Mouse (Mus musculus): ENCODE data around the gene Zic4. TPM values are rescaled to one million over a fixed set of nuclear protein-coding genes. Genes with fewer than 3 reads are reported as not detected.

Zic4 gene
- polyA plus RNA-seq, 1 experiment from 2014 or later: not detected

DNA sequence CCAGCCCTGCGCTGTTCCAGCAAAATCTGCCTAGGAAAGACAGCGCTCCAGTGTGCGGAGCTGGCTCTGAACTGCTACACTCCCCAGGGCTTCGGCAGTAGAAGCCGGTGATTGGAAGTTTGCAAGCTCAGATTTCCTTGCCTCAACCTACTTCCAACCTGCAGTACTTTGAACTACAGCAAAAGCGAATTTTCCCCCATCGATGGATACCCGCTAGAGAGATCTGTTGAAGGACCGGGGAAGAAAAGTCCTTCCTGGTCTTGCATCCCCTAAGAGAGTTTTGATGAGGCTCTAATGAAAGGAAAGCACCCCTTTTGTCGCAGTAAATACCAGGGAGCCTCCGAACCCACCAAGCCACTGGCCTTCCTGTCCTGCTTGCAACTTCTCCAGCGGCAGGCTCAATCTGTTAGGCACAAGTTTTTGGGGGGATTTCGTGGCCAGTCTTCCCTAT lies 10.2 kb upstream of the Zic4 start:
- WGBS: under 1% methylated on average over 13 of the region's 13 CpGs
- no peak overlapping the region for H3K4me2 ChIP-seq (ENCODE audit: low read length)

DNA sequence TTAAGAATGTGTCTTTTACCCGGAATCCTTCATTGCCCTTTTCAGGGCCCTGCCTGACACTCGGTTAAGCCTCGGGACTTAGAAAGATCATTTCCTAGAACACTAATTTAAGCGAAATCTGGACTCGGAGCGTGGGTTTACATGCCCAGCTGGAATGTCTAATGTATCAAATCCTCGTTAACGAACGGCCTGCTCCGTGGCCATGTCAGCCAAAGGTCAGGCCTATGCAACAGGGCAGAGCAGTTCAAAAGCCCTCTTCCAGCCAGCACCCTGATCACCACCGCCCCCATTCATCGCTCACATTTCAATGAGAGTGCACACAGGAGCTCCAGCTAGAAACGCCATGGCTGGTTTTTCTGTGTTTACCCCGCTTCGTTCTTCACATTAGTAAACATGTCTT lies 9.4 kb upstream of the Zic4 start:
- Histone ChIP-seq H3K4me3 (replicated peaks; ENCODE audit: low read depth, low read length) (no peak overlapping the region), H3K36me3 (ENCODE audit: insufficient read depth, low read length) (no peaks in the 10 kb centered on the region), H3K4me2 (ENCODE audit: low read length) (no peak overlapping the region), H3K27me3 (ENCODE audit: insufficient read depth, low read length) (peaks cover 78% of the 10 kb centered on the region), H3K4me1 (replicated peaks; ENCODE audit: insufficient read depth, low read length) (no peaks in the 10 kb centered on the region), H3K27ac (no peak overlapping the region), H3K9me3 (replicated peaks; ENCODE audit: low read length) (no peaks in the 10 kb centered on the region), H3K9ac (ENCODE audit: low read depth, low read length) (no peak overlapping the region)
- WGBS: 3% methylated on average over 15 of the region's 15 CpGs
- ATAC-seq (replicated peaks; ENCODE audit: low FRiP score, low read depth) (no peak), DNase-seq (ENCODE audit: low spot score) (no peak)
- no peak for TF ChIP-seq CTCF (IDR thresholded peaks at IDR 0.05; ENCODE audit: low read depth)

More for the DNA sequence above, 10.2 kb upstream of the Zic4 start:
- H3K27ac ChIP-seq: no peak overlapping the region
- DNase-seq (ENCODE audit: low spot score) (no peak), ATAC-seq (replicated peaks; ENCODE audit: low FRiP score, low read depth) (no peak)
- H3K9ac ChIP-seq (ENCODE audit: low read depth, low read length): no peak overlapping the region
- H3K27me3 ChIP-seq (ENCODE audit: insufficient read depth, low read length): peaks cover 75% of the 10 kb centered on the region
- no peaks in the 10 kb centered on the region for H3K9me3 ChIP-seq (replicated peaks; ENCODE audit: low read length)
- H3K4me3 ChIP-seq (replicated peaks; ENCODE audit: low read depth, low read length): no peak overlapping the region
- no peak for TF ChIP-seq CTCF (IDR thresholded peaks at IDR 0.05; ENCODE audit: low read depth)
- H3K36me3 ChIP-seq (ENCODE audit: insufficient read depth, low read length): no peaks in the 10 kb centered on the region
- H3K4me1 ChIP-seq (replicated peaks; ENCODE audit: insufficient read depth, low read length): no peaks in the 10 kb centered on the region

DNA sequence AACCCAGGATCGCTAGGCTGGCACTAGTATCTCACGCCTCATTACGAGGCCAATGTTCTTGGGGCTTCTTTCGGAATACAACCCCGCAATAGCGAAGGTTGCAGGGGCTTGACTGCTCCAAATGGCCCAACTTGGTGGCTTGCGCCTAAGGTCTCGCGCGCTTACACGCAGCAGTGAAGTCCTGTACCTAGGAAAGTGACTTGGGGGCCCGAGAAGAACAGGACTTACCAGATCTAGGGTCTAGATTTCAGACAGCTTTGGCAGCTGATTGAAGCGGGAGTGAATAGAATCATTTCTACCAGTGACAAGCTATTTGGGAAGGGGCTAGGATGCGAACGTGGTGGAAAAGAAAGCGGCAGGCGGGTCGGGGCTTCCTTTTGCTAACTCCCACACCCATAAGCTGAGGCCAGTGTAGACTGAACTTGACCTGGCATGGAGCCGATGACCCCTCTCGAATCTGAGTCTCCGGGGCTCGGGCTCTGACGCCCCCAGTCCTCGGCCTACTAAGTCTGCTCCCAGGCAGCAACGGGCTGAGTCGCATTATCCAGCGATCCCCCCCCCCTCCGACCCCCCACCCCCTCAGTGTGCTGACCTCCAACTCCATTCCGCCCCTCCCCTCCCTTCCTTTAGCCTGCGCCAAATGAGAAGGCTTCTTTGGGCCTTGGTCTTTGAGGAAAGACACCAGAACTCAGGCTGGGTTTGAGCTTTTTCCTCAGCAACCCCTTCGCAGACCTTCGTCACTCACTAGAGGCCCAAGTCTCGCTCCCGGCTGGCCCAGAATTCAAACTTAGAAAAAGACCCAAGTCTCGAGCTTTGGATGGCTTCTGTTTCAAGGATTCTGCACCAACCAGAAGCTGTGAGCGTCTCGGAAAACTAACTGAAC lies 8.4 kb upstream of the Zic4 start:
- Histone ChIP-seq H3K27me3 (ENCODE audit: insufficient read depth, low read length) (peaks cover 82% of the 10 kb centered on the region), H3K36me3 (ENCODE audit: insufficient read depth, low read length) (no peaks in the 10 kb centered on the region), H3K4me2 (ENCODE audit: low read length) (no peak overlapping the region), H3K9ac (ENCODE audit: low read depth, low read length) (no peak overlapping the region), H3K4me3 (replicated peaks; ENCODE audit: low read depth, low read length) (no peak overlapping the region), H3K4me1 (replicated peaks; ENCODE audit: insufficient read depth, low read length) (no peaks in the 10 kb centered on the region), H3K9me3 (replicated peaks; ENCODE audit: low read length) (no peaks in the 10 kb centered on the region), H3K27ac (no peak overlapping the region)
- DNase-seq (ENCODE audit: low spot score) (no peak), ATAC-seq (replicated peaks; ENCODE audit: low FRiP score, low read depth) (no peak)
- no peak for TF ChIP-seq CTCF (IDR thresholded peaks at IDR 0.05; ENCODE audit: low read depth)
- 2% methylated on average over 37 of the region's 37 CpGs for WGBS

DNA sequence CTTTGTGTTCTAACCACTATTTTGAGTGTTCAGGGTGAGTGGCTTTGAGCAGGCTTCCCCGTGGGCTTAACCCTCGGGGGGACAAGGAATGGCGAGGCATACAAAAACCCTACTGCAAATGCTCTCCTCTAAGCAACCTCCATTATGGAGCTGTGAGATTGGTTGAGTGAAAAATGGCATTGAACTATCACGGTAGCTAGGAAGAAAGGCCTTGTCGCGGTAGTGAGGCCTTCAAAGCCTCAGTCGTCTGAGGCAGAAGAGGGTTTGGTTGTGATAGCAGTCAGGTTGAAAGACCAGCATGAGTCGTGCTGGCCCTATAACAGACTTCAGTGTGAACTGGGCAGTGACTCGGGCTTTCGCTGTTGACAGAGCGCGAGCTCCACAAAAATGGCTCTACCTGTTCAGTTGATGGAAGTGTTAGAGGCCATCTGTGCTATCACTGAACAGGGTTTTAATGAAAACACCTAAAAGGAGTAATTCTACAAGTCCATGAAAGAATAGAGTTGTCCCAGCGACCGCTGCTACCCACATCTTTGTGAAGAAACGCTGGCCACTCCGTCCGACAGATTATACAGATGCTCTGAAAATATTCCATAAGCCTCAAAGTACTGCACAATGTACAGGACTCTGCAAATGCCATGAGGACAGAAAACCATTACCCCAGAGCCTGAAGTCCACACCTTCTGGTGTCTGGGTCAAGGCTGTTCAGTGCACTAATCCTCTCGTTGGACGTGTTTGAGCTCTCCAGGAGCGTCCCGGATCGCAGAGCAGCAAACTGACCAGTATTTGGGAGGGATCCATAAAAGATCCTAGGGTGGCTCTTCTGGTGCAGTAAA lies 7.6 kb upstream of the Zic4 start:
- ATAC-seq (replicated peaks; ENCODE audit: low FRiP score, low read depth) (no peak), DNase-seq (ENCODE audit: low spot score) (no peak)
- peaks cover 85% of the 10 kb centered on the region for H3K27me3 ChIP-seq (ENCODE audit: insufficient read depth, low read length)
- H3K9ac ChIP-seq (ENCODE audit: low read depth, low read length): no peak overlapping the region
- no peaks in the 10 kb centered on the region for H3K36me3 ChIP-seq (ENCODE audit: insufficient read depth, low read length)
- H3K4me1 ChIP-seq (replicated peaks; ENCODE audit: insufficient read depth, low read length): no peaks in the 10 kb centered on the region
- H3K4me2 ChIP-seq (ENCODE audit: low read length): no peak overlapping the region
- no peak overlapping the region for H3K27ac ChIP-seq
- no peaks in the 10 kb centered on the region for H3K9me3 ChIP-seq (replicated peaks; ENCODE audit: low read length)
- 3% methylated on average over 22 of the region's 22 CpGs for WGBS
- no peak for TF ChIP-seq CTCF (IDR thresholded peaks at IDR 0.05; ENCODE audit: low read depth)
- no peak overlapping the region for H3K4me3 ChIP-seq (replicated peaks; ENCODE audit: low read depth, low read length)

DNA sequence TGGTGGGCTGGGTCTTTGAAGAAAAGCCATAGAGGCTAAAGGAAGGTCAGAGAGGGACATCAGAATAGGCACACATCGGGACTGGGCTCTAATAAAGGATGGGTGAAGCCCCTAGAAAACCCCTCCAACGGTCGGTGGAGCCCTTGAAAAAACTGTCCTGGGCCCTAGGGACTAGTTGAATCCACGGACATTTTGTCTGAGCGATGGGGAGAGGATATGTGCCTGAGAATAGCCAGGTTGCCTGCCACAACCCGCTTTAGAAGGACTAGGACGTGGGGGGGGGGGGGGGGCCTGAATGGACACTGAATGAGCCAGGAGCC lies 7.0 kb upstream of the Zic4 start:
- Histone ChIP-seq H3K4me3 (replicated peaks; ENCODE audit: low read depth, low read length) (no peak overlapping the region), H3K36me3 (ENCODE audit: insufficient read depth, low read length) (no peaks in the 10 kb centered on the region), H3K4me1 (replicated peaks; ENCODE audit: insufficient read depth, low read length) (no peaks in the 10 kb centered on the region), H3K27me3 (ENCODE audit: insufficient read depth, low read length) (peaks cover 84% of the 10 kb centered on the region), H3K9ac (ENCODE audit: low read depth, low read length) (no peak overlapping the region), H3K4me2 (ENCODE audit: low read length) (0 out of 2 replicates have a peak overlapping the region, but pooled peaks have one; percentile 24), H3K27ac (no peak overlapping the region), H3K9me3 (replicated peaks; ENCODE audit: low read length) (no peaks in the 10 kb centered on the region)
- 2% methylated on average over 7 of the region's 7 CpGs for WGBS
- ATAC-seq (replicated peaks; ENCODE audit: low FRiP score, low read depth): no peak
- DNase-seq (ENCODE audit: low spot score): no peak
- no peak for TF ChIP-seq CTCF (IDR thresholded peaks at IDR 0.05; ENCODE audit: low read depth)

DNA sequence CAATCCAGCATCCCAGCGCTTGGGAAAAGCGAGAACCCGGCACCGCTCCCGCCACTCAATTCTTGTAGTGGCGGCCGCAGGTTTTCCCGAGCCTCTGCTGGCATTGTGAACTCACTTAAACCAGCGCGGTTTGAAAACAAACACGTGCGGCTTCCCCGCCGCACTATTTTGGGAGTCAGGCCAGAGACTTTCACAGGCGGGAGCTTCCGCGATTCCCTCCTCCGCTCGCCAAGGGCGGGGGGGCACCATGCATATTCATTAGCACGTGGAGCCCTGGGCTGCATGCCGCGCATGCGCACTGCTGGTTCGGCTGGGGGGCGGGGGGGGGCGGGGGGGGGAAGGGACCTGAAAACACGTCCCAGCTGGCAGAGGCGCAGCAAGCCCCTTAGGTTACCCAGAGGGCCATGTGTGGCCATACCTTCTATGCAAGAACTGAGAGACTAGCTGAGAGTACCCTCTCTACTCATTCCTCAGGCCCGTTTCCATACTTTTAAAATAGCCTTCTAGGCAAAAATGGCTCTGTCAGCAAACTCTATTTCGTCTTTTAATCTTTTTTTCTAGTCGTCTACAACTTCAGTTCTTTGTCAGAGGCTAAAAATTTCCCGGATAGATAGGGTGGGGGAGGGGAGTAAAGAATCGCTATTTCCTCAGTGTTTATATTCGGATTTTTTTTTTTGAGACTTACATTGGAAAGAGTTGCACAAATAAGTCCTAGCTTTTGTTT lies 6.4 kb upstream of the Zic4 start:
- WGBS: 1% methylated on average over 35 of the region's 35 CpGs
- Histone ChIP-seq H3K4me3 (replicated peaks; ENCODE audit: low read depth, low read length) (peak overlapping the region; percentile 11; the same call in 1 of the 2 replicates), H3K9ac (ENCODE audit: low read depth, low read length) (no peak overlapping the region), H3K9me3 (replicated peaks; ENCODE audit: low read length) (no peaks in the 10 kb centered on the region), H3K4me1 (replicated peaks; ENCODE audit: insufficient read depth, low read length) (no peaks in the 10 kb centered on the region), H3K27ac (no peak overlapping the region), H3K27me3 (ENCODE audit: insufficient read depth, low read length) (peaks cover 84% of the 10 kb centered on the region), H3K4me2 (ENCODE audit: low read length) (peak overlapping the region; percentile 24; the same call in 1 of the 2 replicates), H3K36me3 (ENCODE audit: insufficient read depth, low read length) (no peaks in the 10 kb centered on the region)
- no peak for TF ChIP-seq CTCF (IDR thresholded peaks at IDR 0.05; ENCODE audit: low read depth)
- ATAC-seq (replicated peaks; ENCODE audit: low FRiP score, low read depth): no peak; the same call in 1 of the 2 replicates
- DNase-seq (ENCODE audit: low spot score): no peak
